Mouse (Mus musculus) ES-Bruce4 (cell line): Measurements from ENCODE around the gene Prelp. TPM values are rescaled to one million over a fixed set of nuclear protein-coding genes. Genes with fewer than 3 reads are reported as not detected.

Experiments used
- H3K27ac ChIP-seq: 2 replicates; pipeline ENCODE4 v1.5.1; 2012; ENCODE audit warnings: low read length, inconsistent platforms; ENCODE audit not compliant: insufficient read depth
- H3K27me3 ChIP-seq: 2 replicates; pipeline ENCODE4 v1.6.1; 2012; ENCODE audit warnings: mild to moderate bottlenecking, low read length, inconsistent platforms; ENCODE audit not compliant: control insufficient read depth, poor library complexity, insufficient read depth, severe bottlenecking
- H3K36me3 ChIP-seq: 2 replicates; pipeline ENCODE4 v1.6.1; 2012; ENCODE audit warnings: inconsistent platforms, mild to moderate bottlenecking, low read length, moderate library complexity; ENCODE audit not compliant: control insufficient read depth, poor library complexity, insufficient read depth, severe bottlenecking
- H3K4me1 ChIP-seq: one replicate; pipeline ENCODE4 v1.8.1; 2011; ENCODE audit warnings: low read length; ENCODE audit not compliant: control insufficient read depth, insufficient read depth
- H3K4me3 ChIP-seq: 2 replicates; pipeline ENCODE4 v1.5.1; 2011; ENCODE audit warnings: low read depth, mild to moderate bottlenecking, low read length
- H3K9ac ChIP-seq: 2 replicates; pipeline ENCODE4 v1.6.1; 2012; ENCODE audit warnings: low read depth, mild to moderate bottlenecking, inconsistent platforms; ENCODE audit not compliant: poor library complexity, severe bottlenecking
- H3K9me3 ChIP-seq: replicated peaks from 2 replicates; pipeline ENCODE4 v1.6.1; 2012; ENCODE audit warnings: mild to moderate bottlenecking, low read length, inconsistent platforms; ENCODE audit not compliant: control insufficient read depth, poor library complexity, insufficient read depth, severe bottlenecking
- CTCF ChIP-seq: IDR thresholded peaks from one replicate; pipeline ENCODE4 v1.8.1; 2011; ENCODE audit warnings: low read depth, low read length
- EP300 ChIP-seq: IDR thresholded peaks from 2 replicates; pipeline ENCODE4 v1.6.1; 2011; ENCODE audit warnings: low read depth, low read length; ENCODE audit not compliant: insufficient read depth
- POLR2A ChIP-seq: IDR thresholded peaks from one replicate; pipeline ENCODE4 v1.8.1; 2011; ENCODE audit warnings: low read length; ENCODE audit not compliant: insufficient read depth
- polyA plus RNA-seq: library from polyadenylated mRNA; stranded (reverse); fragments of >200 nt; gene quantifications from 2 replicates; pipeline ENCODE4 v1.2.4, GENCODE M21; 2011; ENCODE audit warnings: low read depth; ENCODE audit not compliant: missing spikeins, insufficient read depth, insufficient read length

The Prelp gene
- polyA plus RNA-seq, 1 experiment = not detected

DNA sequence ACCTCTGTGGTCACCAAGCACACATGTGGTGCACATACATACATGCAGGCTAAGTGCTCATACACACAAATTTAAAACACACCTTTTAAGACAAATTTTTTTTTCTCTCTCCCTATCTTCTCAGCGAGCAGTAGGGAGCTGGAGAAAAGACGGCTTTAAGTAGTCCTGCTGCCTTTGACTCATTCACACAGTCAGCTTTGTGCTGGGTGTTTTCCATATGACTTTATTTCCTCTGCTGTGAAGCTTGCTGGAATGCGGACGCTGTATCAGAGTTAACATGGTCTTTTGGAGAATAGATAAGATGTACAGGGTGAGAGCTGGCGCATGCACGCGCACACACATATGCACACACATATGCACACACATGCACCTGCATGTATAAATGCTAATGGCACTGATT is 11.1 kb downstream of the Prelp start:
- Histone ChIP-seq H3K4me3 (no peak overlapping the region), H3K4me1 (no peaks in the 10 kb centered on the region), H3K9me3 (no peaks in the 10 kb centered on the region), H3K27me3 (peaks cover 5% of the 10 kb centered on the region; the same call in 1 of the 2 replicates), H3K27ac (no peak overlapping the region), H3K9ac (no peak overlapping the region), H3K36me3 (no peaks in the 10 kb centered on the region)
- TF ChIP-seq POLR2A = no peak

- TF ChIP-seq EP300 (no peak), POLR2A (no peak), CTCF (no peak)
- H3K27me3 ChIP-seq = peaks cover 5% of the 10 kb centered on the region; the same call in 1 of the 2 replicates
- H3K27ac ChIP-seq = no peak overlapping the region
Measured at GRCm38 (mm10) chr1:133908659-133909575, 12.3 kb downstream of the Prelp start.

GRCm38 (mm10) chr1:133907949-133908658 is 13.1 kb downstream of the Prelp start, which contains the start of gene Optc:
Optc (minus strand) TSS chr1:133907999.
- Histone ChIP-seq H3K4me1 (no peaks in the 10 kb centered on the region), H3K9ac (peak within 1 kb of the TSS; percentile 27), H3K4me3 (peak within 1 kb of the TSS; percentile 39), H3K9me3 (no peaks in the 10 kb centered on the region), H3K27me3 (peaks cover 5% of the 10 kb centered on the region; the same call in 1 of the 2 replicates), H3K27ac (no peak within 1 kb of the TSS), H3K36me3 (no peaks in the 10 kb centered on the region)
- TF ChIP-seq CTCF (no peak), EP300 (no peak), POLR2A (no peak)

More at GRCm38 (mm10) chr1:133908659-133909575, 12.3 kb downstream of the Prelp start:
- H3K4me3 ChIP-seq = peak overlapping the region; percentile 39
- H3K9ac ChIP-seq = peak overlapping the region; percentile 27
- H3K9me3 ChIP-seq = no peaks in the 10 kb centered on the region
- no peaks in the 10 kb centered on the region for H3K36me3 ChIP-seq
- no peaks in the 10 kb centered on the region for H3K4me1 ChIP-seq

GRCm38 (mm10) chr1:133906420-133906819 is 14.8 kb downstream of the Prelp start:
- H3K9me3 ChIP-seq = no peaks in the 10 kb centered on the region
- H3K36me3 ChIP-seq = no peaks in the 10 kb centered on the region
- peaks cover 5% of the 10 kb centered on the region; the same call in 1 of the 2 replicates for H3K27me3 ChIP-seq
- H3K9ac ChIP-seq = no peak overlapping the region
- TF ChIP-seq CTCF (no peak), EP300 (no peak), POLR2A (no peak)
- no peaks in the 10 kb centered on the region for H3K4me1 ChIP-seq
- H3K27ac ChIP-seq = no peak overlapping the region
- H3K4me3 ChIP-seq = no peak overlapping the region

DNA sequence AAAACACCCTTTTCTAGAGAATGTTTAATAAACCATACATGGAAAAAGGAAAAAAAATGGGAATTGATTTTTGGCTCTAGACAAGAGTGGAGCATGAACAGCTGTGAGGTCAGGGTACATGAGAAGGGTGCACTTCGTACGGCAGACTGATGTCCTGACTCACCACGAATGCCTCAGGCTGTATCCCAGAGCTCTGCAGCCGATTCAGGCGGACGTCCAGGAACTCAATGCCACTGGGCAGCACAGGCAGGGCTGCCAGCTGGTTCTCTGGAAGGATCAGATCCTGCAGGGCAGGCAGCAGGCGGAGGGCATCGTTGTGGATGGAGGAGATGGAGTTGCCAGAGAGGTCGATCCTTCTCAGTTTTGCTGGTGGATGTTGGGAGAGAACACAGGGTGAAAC is 20.4 kb downstream of the Prelp start:
- no peak overlapping the region for H3K4me3 ChIP-seq
- no peak overlapping the region for H3K9ac ChIP-seq
- H3K27me3 ChIP-seq = no peaks in the 10 kb centered on the region
- H3K9me3 ChIP-seq = no peaks in the 10 kb centered on the region
- TF ChIP-seq EP300 (no peak), CTCF (no peak), POLR2A (no peak)
- no peak overlapping the region for H3K27ac ChIP-seq
- H3K4me1 ChIP-seq = no peaks in the 10 kb centered on the region
- no peaks in the 10 kb centered on the region for H3K36me3 ChIP-seq

GRCm38 (mm10) chr1:133899043-133899542 is 22.1 kb downstream of the Prelp start:
- TF ChIP-seq POLR2A = no peak
- TF ChIP-seq CTCF = no peak
- no peak for TF ChIP-seq EP300
- Histone ChIP-seq H3K4me3 (no peak overlapping the region), H3K9ac (no peak overlapping the region), H3K36me3 (no peaks in the 10 kb centered on the region), H3K27ac (no peak overlapping the region), H3K4me1 (no peaks in the 10 kb centered on the region), H3K9me3 (no peaks in the 10 kb centered on the region), H3K27me3 (no peaks in the 10 kb centered on the region)
